8 mouse cellular contexts compared by ENCODE assay signal in genomic region chr11:8589226-8589905, GRCm38 (mm10).
A peak's percentile ranks its signal among the peaks of the same experiment; 100 is the strongest.
DNase-seq lines count a peak whose midpoint lies in the region; ATAC-seq and TF ChIP-seq lines count a peak whose summit lies in the region.

No protein-coding gene starts in this region.

- WGBS in limb, embryonic 14.5 days: 64% methylated on average over 9 of the region's 9 CpGs

- no peak overlapping the region for H3K4me3 ChIP-seq in limb, embryonic 14.5 days (replicated peaks; ENCODE audit: low read length)

- no peak for ATAC-seq in limb, embryonic 14.5 days (ENCODE audit: low FRiP score, low read depth)
- ATAC-seq in neutrophil, adult 5-6 weeks (ENCODE audit: extremely low read depth, insufficient number of reproducible peaks, low FRiP score, poor library complexity, severe bottlenecking): peak; percentile 89
- ATAC-seq in activated CD4-positive, CD25-positive, alpha-beta regulatory T cell, adult 4 months: no peak

- H3K27me3 ChIP-seq in limb, embryonic 14.5 days (ENCODE audit: control insufficient read depth, insufficient read depth, low read length): no peaks in the 10 kb centered on the region

- H3K4me2 ChIP-seq in limb, embryonic 14.5 days (replicated peaks; ENCODE audit: low read depth, low read length, severe bottlenecking): no peak overlapping the region

- H3K9me3 ChIP-seq in limb, embryonic 14.5 days (ENCODE audit: control insufficient read depth, low read length): no peaks in the 10 kb centered on the region

- TF ChIP-seq POLR2A in limb, embryonic 14.5 days (IDR thresholded peaks at IDR 0.05; ENCODE audit: borderline replicate concordance, extremely low read depth, insufficient read depth, insufficient read length): no peak

- peak; percentile 76 for DNase-seq in right cerebral cortex, adult 18-20 months
- no peak for DNase-seq in right cerebral cortex, postnatal 4 days
- peak; percentile 49 to 63 for DNase-seq in frontal cortex, postnatal 36 days (ENCODE audit: low spot score in 2 of 2)
- DNase-seq in limb, embryonic 14.5 days (ENCODE audit: low spot score): no peak
- DNase-seq in neural tube, embryonic 10.5 days (ENCODE audit: extremely low spot score, low spot score): no peak
- DNase-seq in adrenal gland, adult 2 months: no peak

- peak overlapping the region; percentile 9 for H3K27ac ChIP-seq in limb, embryonic 14.5 days (replicated peaks; ENCODE audit: low read depth, low read length)

- H3K4me1 ChIP-seq in limb, embryonic 14.5 days (ENCODE audit: control insufficient read depth, insufficient read depth, low read length): peaks cover 7% of the 10 kb centered on the region; the same call in 1 of the 2 replicates

- H3K9ac ChIP-seq in limb, embryonic 14.5 days (ENCODE audit: low read depth, low read length, severe bottlenecking): no peak overlapping the region

- H3K36me3 ChIP-seq in limb, embryonic 14.5 days (ENCODE audit: control insufficient read depth, insufficient read depth, low read length): peaks cover 50% of the 10 kb centered on the region

Comparison
In these comparisons a context has a peak if more than half of its experiments do, and no peak if none do; other contexts are left out.
1. DNase-seq: peak in right cerebral cortex, adult 18-20 months (single experiment) and frontal cortex, postnatal 36 days (2 of 2); none in right cerebral cortex, postnatal 4 days (single experiment), limb, embryonic 14.5 days (single experiment), neural tube, embryonic 10.5 days (single experiment) and adrenal gland, adult 2 months (single experiment).